Mouse (Mus musculus) layer of hippocampus, adult 9-10 months (tissue): Measurements from ENCODE around the gene Slu7.

ENCODE experiments used
- DNase-seq: peaks from one replicate; pipeline ENCODE4 v3.0.0; 2022; ENCODE audit warnings: low spot score

The Slu7 gene

GRCm38 (mm10) chr11:43484652-43485051, 51.1 kb downstream of the Slu7 start:
- DNase-seq, result no peak

- DNase-seq, result no peak
Observed at GRCm38 (mm10) chr11:43485855-43486254, 52.3 kb downstream of the Slu7 start.

GRCm38 (mm10) chr11:43492663-43493062, 59.1 kb downstream of the Slu7 start:
- peak; percentile 66 for DNase-seq

- DNase-seq, result peak; percentile 61
Observed at GRCm38 (mm10) chr11:43493815-43494409, 60.4 kb downstream of the Slu7 start.

- no peak for DNase-seq
Observed at GRCm38 (mm10) chr11:43495037-43495436, 61.5 kb downstream of the Slu7 start.

- DNase-seq, result no peak
Observed at GRCm38 (mm10) chr11:43495532-43495931, 62.0 kb downstream of the Slu7 start.
